Mouse (Mus musculus) kidney, postnatal 0 days (tissue): ENCODE results near the gene Plet1. TPM values are rescaled to one million over a fixed set of nuclear protein-coding genes. Genes with fewer than 3 reads are reported as not detected.

Source experiments
- ATAC-seq: fragments of 200-750 bp; cut with Nextera tagmentation; replicated peaks from 2 replicates; pipeline ENCODE4 v1.8.0; 2017; ENCODE audit warnings: low read depth, moderate number of reproducible peaks, moderate TSS enrichment, moderate library complexity; ENCODE audit not compliant: low FRiP score
- DNase-seq: peaks from one replicate; pipeline ENCODE4 v3.0.0-alpha.2; 2016; ENCODE audit warnings: low spot score
- H3K27ac ChIP-seq: fragments of 300-500 bp; sonication (generic); 2 replicates; pipeline ENCODE4 v1.5.1; 2014; ENCODE audit warnings: mild to moderate bottlenecking
- H3K27me3 ChIP-seq: fragments of 300-500 bp; sonication (generic); 2 replicates; pipeline ENCODE4 v1.6.1; 2014; ENCODE audit warnings: low read length, mixed read lengths; ENCODE audit not compliant: insufficient read depth
- H3K36me3 ChIP-seq: fragments of 300-500 bp; sonication (generic); 2 replicates; pipeline ENCODE4 v1.6.1; 2014; ENCODE audit warnings: low read length, mixed read lengths; ENCODE audit not compliant: insufficient read depth
- H3K4me1 ChIP-seq: fragments of 300-500 bp; sonication (generic); replicated peaks from 2 replicates; pipeline ENCODE4 v1.6.1; 2014; ENCODE audit warnings: antibody characterized with exemption, low read length, mixed read lengths; ENCODE audit not compliant: insufficient read depth
- H3K4me2 ChIP-seq: fragments of 300-500 bp; sonication (generic); 2 replicates; pipeline ENCODE4 v1.6.1; 2014; ENCODE audit warnings: mild to moderate bottlenecking, low read length, moderate library complexity, mixed read lengths
- H3K4me3 ChIP-seq: fragments of 300-500 bp; sonication (generic); replicated peaks from 2 replicates; pipeline ENCODE4 v1.5.1; 2014; ENCODE audit warnings: low read depth, low read length
- H3K9ac ChIP-seq: fragments of 300-500 bp; sonication (generic); 2 replicates; pipeline ENCODE4 v1.6.1; 2014; ENCODE audit warnings: low read depth, low read length
- H3K9me3 ChIP-seq: fragments of 300-500 bp; sonication (generic); replicated peaks from 2 replicates; pipeline ENCODE4 v1.6.1; 2016; ENCODE audit warnings: low read length, inconsistent platforms, mixed read lengths
- CTCF ChIP-seq: IDR thresholded peaks from 2 replicates; pipeline ENCODE4 v1.5.1; 2016; ENCODE audit warnings: antibody characterized with exemption, low read depth, mild to moderate bottlenecking, moderate library complexity
- WGBS: fragments of 180-500 bp; shearing (Covaris S2); extraction: QIAGEN DNeasy Blood & Tissue Kit; methylation state at CpG from one replicate; pipeline ENCODE4 v1.1.7; 2014; 5-methylcytosine and 5-hydroxymethylcytosine counted together
- polyA plus RNA-seq: library from polyadenylated mRNA; unstranded; fragments of >200 nt; fragmentation: Nextera tagmentation; extraction: Ambion mirVana; gene quantifications from 2 replicates; pipeline ENCODE4 v1.2.1, GENCODE M21; 2015

Gene Plet1
- polyA plus RNA-seq, 1 experiment from 2014 or later = 54.5 TPM

DNA sequence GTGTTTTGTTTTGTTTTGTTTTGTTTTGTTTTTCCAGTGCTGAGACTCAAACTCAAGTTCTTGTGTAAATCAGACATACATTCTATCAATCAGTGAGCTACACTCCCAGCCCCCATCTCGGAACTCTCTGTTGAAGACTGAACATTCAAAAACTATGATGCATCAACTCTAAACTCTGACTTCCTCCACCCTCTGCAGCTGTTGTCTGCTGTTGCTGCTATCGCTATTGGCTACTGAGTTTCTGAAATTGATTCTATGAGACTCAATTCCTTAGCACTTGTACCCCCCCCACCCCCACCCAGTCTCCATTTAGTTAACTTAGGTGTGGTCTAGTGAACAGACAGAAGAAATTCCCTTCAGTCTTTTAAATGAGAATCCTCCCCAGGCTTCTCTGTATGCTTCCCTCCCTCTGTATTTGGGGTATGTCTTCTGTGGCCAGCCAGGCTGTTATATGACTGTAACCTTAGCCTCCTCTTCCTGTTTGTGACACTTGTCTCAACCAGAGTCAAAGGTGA lies 2.7 kb upstream of the Plet1 start:
- Histone ChIP-seq H3K27ac (no peak overlapping the region), H3K4me2 (no peak overlapping the region), H3K27me3 (no peaks in the 10 kb centered on the region), H3K9ac (no peak overlapping the region), H3K9me3 (no peaks in the 10 kb centered on the region), H3K4me1 (0 out of 2 replicates have a peak, but pooled peaks cover 5% of the 10 kb centered on the region), H3K36me3 (no peaks in the 10 kb centered on the region), H3K4me3 (no peak overlapping the region)
- DNase-seq (no peak), ATAC-seq (no peak)
- WGBS = 59% methylated on average over 2 of the region's 2 CpGs
- TF ChIP-seq CTCF = no peak

DNA sequence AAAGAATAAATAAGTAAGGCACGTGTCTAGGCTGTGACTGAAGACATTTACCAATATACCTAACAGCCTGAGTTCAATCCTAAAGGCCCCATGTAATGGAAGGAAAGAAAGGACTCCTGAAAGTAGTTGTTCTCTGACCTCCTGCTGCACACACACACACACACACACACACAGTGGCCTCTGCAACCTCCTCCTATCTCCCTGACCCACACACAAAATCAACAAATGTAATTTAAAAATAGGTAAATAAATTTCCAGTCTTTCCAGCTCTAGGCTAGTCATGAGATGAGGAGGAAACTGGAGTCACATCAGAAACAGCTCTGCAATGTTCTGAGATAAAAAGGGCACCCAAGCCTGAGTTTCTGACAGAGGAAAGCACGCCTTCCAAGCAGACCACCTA lies 548 bp upstream of the Plet1 start:
- DNase-seq = no peak
- Histone ChIP-seq H3K9me3 (no peaks in the 10 kb centered on the region), H3K9ac (no peak overlapping the region), H3K27ac (no peak overlapping the region), H3K4me1 (0 out of 2 replicates have a peak, but pooled peaks cover 2% of the 10 kb centered on the region), H3K4me3 (no peak overlapping the region), H3K4me2 (no peak overlapping the region), H3K36me3 (no peaks in the 10 kb centered on the region), H3K27me3 (no peaks in the 10 kb centered on the region)
- WGBS = 50% methylated on average over 2 of the region's 2 CpGs
- no peak for ATAC-seq
- no peak for TF ChIP-seq CTCF

- H3K27ac ChIP-seq = 0 out of 2 replicates have a peak overlapping the region, but pooled peaks have one; percentile 36
- peak overlapping the region; percentile 16; the same call in 1 of the 2 replicates for H3K4me3 ChIP-seq
- peak overlapping the region; percentile 33 for H3K4me2 ChIP-seq
- 0 out of 2 replicates have a peak, but pooled peaks cover 2% of the 10 kb centered on the region for H3K4me1 ChIP-seq
- H3K27me3 ChIP-seq = no peaks in the 10 kb centered on the region
- no peak overlapping the region for H3K9ac ChIP-seq
- TF ChIP-seq CTCF = no peak
- no peak for ATAC-seq
- H3K36me3 ChIP-seq = no peaks in the 10 kb centered on the region
- WGBS = 66% methylated on average over 10 of the region's 10 CpGs
- H3K9me3 ChIP-seq = no peaks in the 10 kb centered on the region
- no peak for DNase-seq
Measured at GRCm38 (mm10) chr9:50495405-50496150, 1.3 kb downstream of the Plet1 start.

- DNase-seq (no peak), ATAC-seq (no peak)
- Histone ChIP-seq H3K9ac (no peak overlapping the region), H3K4me2 (peak overlapping the region; percentile 33), H3K36me3 (no peaks in the 10 kb centered on the region), H3K27me3 (no peaks in the 10 kb centered on the region), H3K9me3 (no peaks in the 10 kb centered on the region), H3K4me1 (0 out of 2 replicates have a peak, but pooled peaks cover 2% of the 10 kb centered on the region), H3K27ac (0 out of 2 replicates have a peak overlapping the region, but pooled peaks have one; percentile 36), H3K4me3 (no peak overlapping the region)
- TF ChIP-seq CTCF = no peak
- WGBS = 51% methylated on average over 6 of the region's 6 CpGs
Measured at GRCm38 (mm10) chr9:50496151-50496505, 1.8 kb downstream of the Plet1 start.

DNA sequence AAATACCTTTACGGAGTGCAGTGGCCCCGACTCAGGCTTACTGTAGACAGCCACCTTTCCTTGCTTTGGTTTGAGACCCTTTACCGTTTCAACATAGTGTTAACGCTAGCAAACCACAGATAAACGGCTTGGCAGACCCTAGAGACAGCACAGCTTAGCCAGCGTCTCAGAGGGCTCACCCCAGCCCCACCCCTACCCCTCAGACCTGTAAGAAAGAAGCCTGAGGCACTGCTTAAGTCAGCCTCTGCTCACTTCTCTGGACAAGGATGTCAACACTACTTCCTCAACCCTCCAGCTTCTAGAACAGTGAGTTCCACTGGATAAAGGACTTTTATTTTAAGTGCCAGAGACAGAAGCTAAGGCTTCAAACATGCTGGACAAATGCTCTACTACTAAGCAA lies 2.2 kb downstream of the Plet1 start:
- Histone ChIP-seq H3K4me3 (no peak overlapping the region), H3K9ac (no peak overlapping the region), H3K4me1 (0 out of 2 replicates have a peak, but pooled peaks cover 2% of the 10 kb centered on the region), H3K4me2 (peak overlapping the region; percentile 33; the same call in 1 of the 2 replicates), H3K27me3 (no peaks in the 10 kb centered on the region), H3K36me3 (no peaks in the 10 kb centered on the region), H3K9me3 (no peaks in the 10 kb centered on the region), H3K27ac (no peak overlapping the region)
- no peak for TF ChIP-seq CTCF
- no peak for ATAC-seq
- DNase-seq = no peak
- 34% methylated on average over 6 of the region's 6 CpGs for WGBS

- Histone ChIP-seq H3K27me3 (no peaks in the 10 kb centered on the region), H3K9me3 (no peaks in the 10 kb centered on the region), H3K36me3 (no peaks in the 10 kb centered on the region), H3K4me1 (0 out of 2 replicates have a peak, but pooled peaks cover 2% of the 10 kb centered on the region), H3K4me3 (no peak overlapping the region), H3K4me2 (0 out of 2 replicates have a peak overlapping the region, but pooled peaks have one; percentile 3), H3K9ac (no peak overlapping the region), H3K27ac (no peak overlapping the region)
- ATAC-seq (no peak), DNase-seq (no peak)
- 65% methylated on average over 6 of the region's 6 CpGs for WGBS
- TF ChIP-seq CTCF = no peak
Measured at GRCm38 (mm10) chr9:50497076-50497475, 2.8 kb downstream of the Plet1 start.
